In genomic region chr19:46337719-46338330, GRCm38 (mm10) we compare ENCODE assay signal across 1 mouse cellular context.
A peak's percentile ranks its signal among the peaks of the same experiment; 100 is the strongest.
TF ChIP-seq lines count a peak whose summit lies in the region.

No protein-coding gene starts in this region.

TF ChIP-seq in MEL, 35 proteins besides CTCF, POLR2A, EP300 and RAD21:
- no peak for TF ChIP-seq BHLHE40 (IDR thresholded peaks at IDR 0.05; ENCODE audit: borderline replicate concordance, low read depth, low read length)
- 0 out of 2 replicates have a peak, but pooled peaks have one; percentile 63 for TF ChIP-seq CHD1 (IDR thresholded peaks at IDR 0.05; ENCODE audit: low read depth, low read length)
- no peak for TF ChIP-seq USF2 (IDR thresholded peaks at IDR 0.05; ENCODE audit: borderline replicate concordance in 1 of 2, insufficient read depth in 1 of 2, low read depth in 1 of 2, low read length in 2 of 2)
- no peak for TF ChIP-seq HCFC1 (IDR thresholded peaks at IDR 0.05; ENCODE audit: low read depth, low read length)
- no peak for TF ChIP-seq GABPA (IDR thresholded peaks at IDR 0.05; ENCODE audit: low read depth, low read length)
- TF ChIP-seq POLR2AphosphoS2 (IDR thresholded peaks at IDR 0.05; ENCODE audit: low read length) = peak; percentile 41; the same call in 1 of the 2 replicates
- TF ChIP-seq MEF2A (IDR thresholded peaks at IDR 0.05; ENCODE audit: extremely low read depth, insufficient replicate concordance, low read depth, low read length, poor library complexity, severe bottlenecking) = no peak
- TF ChIP-seq MAFK (IDR thresholded peaks at IDR 0.05; ENCODE audit: borderline replicate concordance, low read depth, low read length) = no peak
- TF ChIP-seq TAL1 (IDR thresholded peaks at IDR 0.05; ENCODE audit: low read length) = no peak
- TF ChIP-seq ZNF384 (IDR thresholded peaks at IDR 0.05; ENCODE audit: low read depth, low read length) = no peak
- no peak for TF ChIP-seq MXI1 (IDR thresholded peaks at IDR 0.05; ENCODE audit: low read depth, low read length)
- no peak for TF ChIP-seq MYB (IDR thresholded peaks at IDR 0.05; ENCODE audit: low read depth, low read length)
